Mouse (Mus musculus): ENCODE results near the gene Akt3.

- TF ChIP-seq CTCF (IDR thresholded peaks at IDR 0.05; ENCODE audit: low read depth) (no peak), EP300 (IDR thresholded peaks at IDR 0.05; ENCODE audit: low read depth) (no peak)
Observed at GRCm38 (mm10) chr1:177141468-177141867, 116.5 kb downstream of the Akt3 start.
